Mouse (Mus musculus) forebrain, embryonic 13.5 days (tissue): ENCODE measurements around the gene Zfp580. TPM values are rescaled to one million over a fixed set of nuclear protein-coding genes. Genes with fewer than 3 reads are reported as not detected.
"Not testable (repeated sequence)": the region's sequence is repeated elsewhere in the genome, so short reads cannot be mapped to it uniquely, and the experiment has no call there.

Experiments used
- ATAC-seq: fragments of 200-750 bp; cut with Nextera tagmentation; 2 replicates; pipeline ENCODE4 v1.8.0; 2017
- H3K27ac ChIP-seq: fragments of 300-500 bp; sonication (generic); 2 replicates; pipeline ENCODE4 v1.5.1; 2015; ENCODE audit warnings: inconsistent platforms, mild to moderate bottlenecking, moderate library complexity
- H3K27me3 ChIP-seq: fragments of 300-500 bp; sonication (generic); 2 replicates; pipeline ENCODE4 v1.6.1; 2015; ENCODE audit warnings: mild to moderate bottlenecking, inconsistent platforms
- H3K36me3 ChIP-seq: fragments of 300-500 bp; sonication (generic); 2 replicates; pipeline ENCODE4 v1.6.1; 2015; ENCODE audit warnings: mild to moderate bottlenecking, inconsistent platforms; ENCODE audit not compliant: poor library complexity, severe bottlenecking
- H3K4me1 ChIP-seq: fragments of 300-500 bp; sonication (generic); 2 replicates; pipeline ENCODE4 v1.6.1; 2015; ENCODE audit warnings: inconsistent platforms
- H3K4me2 ChIP-seq: fragments of 300-500 bp; sonication (generic); 2 replicates; pipeline ENCODE4 v1.6.1; 2015; ENCODE audit warnings: inconsistent platforms, mild to moderate bottlenecking, moderate library complexity
- H3K4me3 ChIP-seq: fragments of 300-500 bp; sonication (generic); 2 replicates; pipeline ENCODE4 v1.5.1; 2015; ENCODE audit warnings: mild to moderate bottlenecking, inconsistent platforms
- H3K9ac ChIP-seq: fragments of 300-500 bp; sonication (generic); 2 replicates; pipeline ENCODE4 v1.6.1; 2015; ENCODE audit warnings: mild to moderate bottlenecking, inconsistent platforms
- H3K9me3 ChIP-seq: fragments of 300-500 bp; sonication (generic); replicated peaks from 2 replicates; pipeline ENCODE4 v1.6.1; 2016; ENCODE audit warnings: inconsistent platforms
- WGBS: fragments of 180-500 bp; shearing (Covaris S2); methylation state at CpG from one replicate; pipeline ENCODE4 v1.1.7; 2015; 5-methylcytosine and 5-hydroxymethylcytosine counted together
- polyA plus RNA-seq: library from polyadenylated mRNA; unstranded; fragments of >200 nt; fragmentation: Nextera tagmentation; extraction: Ambion mirVana; gene quantifications from 2 replicates; pipeline ENCODE4 v1.2.1, GENCODE M21; 2015

Gene Zfp580
- polyA plus RNA-seq, 1 experiment from 2014 or later, result 45.6 TPM

DNA sequence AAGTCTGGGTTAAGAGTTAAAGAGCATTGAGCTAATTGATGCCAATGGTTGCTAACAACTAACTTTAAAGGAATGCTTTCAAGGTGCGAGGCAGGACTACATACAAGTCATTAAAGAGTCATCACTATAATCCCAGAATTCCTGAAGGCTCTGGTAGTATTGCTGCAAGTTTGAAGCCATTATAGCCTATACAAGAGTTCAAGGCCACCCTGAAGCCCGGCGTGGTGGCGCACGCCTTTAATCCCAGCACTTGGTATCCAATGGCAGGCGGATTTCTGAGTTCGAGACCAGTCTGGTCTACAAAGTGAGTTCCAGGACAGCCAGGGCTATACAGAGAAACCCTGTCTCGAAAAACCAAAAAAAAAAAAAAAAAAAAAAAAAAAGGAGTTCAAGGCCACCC, 31.8 kb upstream of the Zfp580 start:
- 18% methylated on average over 8 of the region's 8 CpGs for WGBS
- peaks cover 21% of the 10 kb centered on the region for H3K4me1 ChIP-seq
- ATAC-seq, H3K9me3 ChIP-seq, H3K27me3 ChIP-seq: not testable (repeated sequence)
- H3K9ac ChIP-seq, result 0 out of 2 replicates have a peak overlapping the region, but pooled peaks have one; percentile 26
- peak overlapping the region; percentile 93 for H3K27ac ChIP-seq
- peak overlapping the region; percentile 88 for H3K4me3 ChIP-seq
- H3K36me3 ChIP-seq, result peaks cover 38% of the 10 kb centered on the region
- peak overlapping the region; percentile 87 for H3K4me2 ChIP-seq

DNA sequence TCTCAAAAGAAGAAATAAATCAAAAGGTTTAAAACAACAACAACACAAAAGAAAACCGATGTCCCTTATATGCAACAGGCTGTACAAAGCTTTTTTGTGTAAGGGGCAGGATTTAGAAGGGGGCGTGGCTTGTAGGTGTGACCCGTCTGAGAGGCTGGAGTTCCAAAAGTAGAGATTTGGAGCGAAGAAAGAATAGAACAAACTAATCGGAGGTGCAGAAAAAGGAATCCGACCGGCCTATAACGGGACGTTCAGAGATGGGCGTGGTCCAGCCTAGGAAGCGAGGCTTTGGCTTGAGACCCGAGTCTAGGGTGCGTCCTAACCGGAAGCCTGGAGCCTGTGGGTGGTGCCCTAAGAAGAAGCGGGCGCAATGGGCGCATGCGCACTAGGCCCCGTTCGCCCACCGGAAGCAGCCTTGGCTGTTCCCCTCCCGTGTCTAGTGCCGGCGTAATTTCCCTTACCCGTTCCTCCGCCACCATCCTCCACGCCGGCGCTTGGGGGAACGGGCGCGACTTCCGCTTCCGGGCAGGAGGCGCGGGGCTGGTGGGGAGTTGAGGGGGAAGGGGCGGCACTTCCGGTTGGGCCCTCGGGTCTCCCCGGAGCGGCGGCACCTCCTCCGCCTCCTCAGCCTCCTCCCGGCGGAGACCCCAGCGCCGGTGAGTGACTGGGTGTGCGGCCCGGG, 31.2 kb upstream of the Zfp580 start, which contains the start of the genes Zfp865 and Ccdc106:
Gene Zfp865 (plus strand): TSS at position 377 of the 682 bp plus-strand sequence.
Gene Ccdc106 (plus strand): TSS at position 554 of the 682 bp plus-strand sequence.
- Histone ChIP-seq H3K27me3 (no peaks in the 10 kb centered on the region), H3K9me3 (no peaks in the 10 kb centered on the region), H3K9ac (peak within 1 kb of the TSS; percentile 97), H3K27ac (peak within 1 kb of the TSS; percentile 93), H3K36me3 (peaks cover 38% of the 10 kb centered on the region), H3K4me1 (peaks cover 21% of the 10 kb centered on the region), H3K4me3 (peak within 1 kb of the TSS; percentile 88), H3K4me2 (peak within 1 kb of the TSS; percentile 87)
- ATAC-seq, result peak; percentile 92
- WGBS, result under 1% methylated on average over 44 of the region's 49 CpGs

DNA sequence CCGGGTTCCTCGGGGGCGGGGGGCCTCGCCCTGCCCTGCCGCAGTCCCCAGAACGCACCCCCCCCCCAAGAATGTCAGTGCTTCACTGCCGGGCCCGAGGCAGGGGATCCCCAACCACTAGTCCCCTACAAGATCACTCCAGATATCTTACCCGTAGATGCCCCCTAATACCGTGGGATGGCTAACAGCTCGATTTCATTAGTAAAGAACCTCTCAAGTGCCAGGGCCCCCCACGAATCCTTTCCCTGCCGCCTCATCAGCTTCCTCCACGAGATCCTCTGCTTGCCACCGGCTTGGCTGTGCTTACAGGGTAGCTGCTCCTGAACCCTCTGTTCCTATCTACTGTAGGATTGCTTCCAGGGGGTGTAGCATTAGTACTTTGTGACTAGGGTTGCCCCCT, 30.7 kb upstream of the Zfp580 start:
- Histone ChIP-seq H3K27ac (peak overlapping the region; percentile 93), H3K4me2 (peak overlapping the region; percentile 87), H3K9me3 (no peaks in the 10 kb centered on the region), H3K36me3 (peaks cover 38% of the 10 kb centered on the region), H3K9ac (peak overlapping the region; percentile 97), H3K27me3 (no peaks in the 10 kb centered on the region), H3K4me1 (peaks cover 21% of the 10 kb centered on the region), H3K4me3 (peak overlapping the region; percentile 88)
- under 1% methylated on average over 10 of the region's 15 CpGs for WGBS
- peak; percentile 2; the same call in 1 of the 2 replicates for ATAC-seq

DNA sequence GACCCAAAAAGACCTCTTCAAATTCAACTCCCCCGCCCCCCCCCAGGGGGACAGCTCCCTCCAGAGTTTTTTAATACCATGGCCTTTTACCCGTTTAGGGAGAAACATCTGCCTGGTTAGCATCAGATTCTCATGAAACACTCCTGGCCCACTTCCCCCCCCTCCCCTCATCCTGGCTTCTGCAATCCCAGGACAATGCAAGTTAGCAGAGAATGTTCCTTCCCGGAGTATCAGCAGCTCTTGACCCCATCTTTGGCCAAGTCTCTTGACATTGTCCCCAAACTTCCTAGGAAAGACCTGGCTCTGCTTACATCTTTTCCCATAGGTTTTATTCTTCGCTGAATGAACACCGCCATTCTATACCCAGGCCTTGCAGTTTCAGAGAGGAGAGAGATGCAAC, 30.1 kb upstream of the Zfp580 start:
- no peaks in the 10 kb centered on the region for H3K27me3 ChIP-seq
- 45% methylated on average over 5 of the region's 5 CpGs for WGBS
- ATAC-seq, result no peak
- H3K4me1 ChIP-seq, result peaks cover 16% of the 10 kb centered on the region
- H3K27ac ChIP-seq, result peak overlapping the region; percentile 51
- peak overlapping the region; percentile 97 for H3K9ac ChIP-seq
- peak overlapping the region; percentile 87 for H3K4me2 ChIP-seq
- peaks cover 41% of the 10 kb centered on the region for H3K36me3 ChIP-seq
- peak overlapping the region; percentile 88 for H3K4me3 ChIP-seq
- H3K9me3 ChIP-seq, result no peaks in the 10 kb centered on the region

DNA sequence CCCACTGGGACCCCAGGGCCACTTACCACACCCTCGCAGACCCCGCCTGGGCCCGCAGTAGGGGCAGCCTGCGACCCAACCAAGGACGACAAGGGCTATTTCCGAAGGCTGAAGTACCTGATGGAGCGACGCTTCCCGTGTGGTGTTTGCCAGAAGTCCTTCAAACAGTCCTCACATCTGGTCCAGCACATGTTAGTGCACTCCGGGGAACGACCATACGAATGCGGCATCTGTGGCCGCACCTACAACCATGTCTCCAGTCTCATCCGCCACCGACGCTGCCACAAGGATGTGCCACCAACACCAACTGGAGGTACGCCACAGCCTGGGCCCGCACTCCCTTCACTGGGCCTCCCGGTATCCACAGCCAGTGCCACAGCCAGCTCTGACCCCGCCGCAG, 21.8 kb upstream of the Zfp580 start:
- peaks cover 28% of the 10 kb centered on the region for H3K9me3 ChIP-seq
- WGBS, result 98% methylated on average over 22 of the region's 22 CpGs
- H3K36me3 ChIP-seq, result peaks cover 83% of the 10 kb centered on the region
- no peaks in the 10 kb centered on the region for H3K27me3 ChIP-seq
- H3K27ac ChIP-seq, result no peak overlapping the region
- ATAC-seq, result no peak
- H3K4me1 ChIP-seq, result no peaks in the 10 kb centered on the region
- H3K4me3 ChIP-seq, result no peak overlapping the region
- H3K4me2 ChIP-seq, result no peak overlapping the region
- no peak overlapping the region for H3K9ac ChIP-seq

DNA sequence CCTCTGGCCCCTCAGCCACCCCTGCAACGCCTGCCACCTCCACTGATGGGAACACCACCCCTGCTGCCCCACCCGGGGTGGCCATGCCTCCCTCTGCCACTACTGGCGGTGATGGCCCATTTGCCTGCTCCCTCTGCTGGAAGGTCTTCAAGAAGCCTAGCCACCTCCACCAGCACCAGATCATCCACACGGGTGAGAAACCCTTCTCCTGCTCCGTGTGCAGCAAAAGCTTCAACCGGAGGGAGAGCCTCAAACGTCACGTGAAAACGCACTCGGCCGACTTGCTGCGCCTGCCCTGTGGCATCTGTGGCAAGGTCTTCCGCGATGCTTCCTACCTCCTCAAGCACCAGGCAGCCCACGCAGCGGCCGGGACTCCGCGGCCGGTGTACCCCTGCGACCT, 21.4 kb upstream of the Zfp580 start:
- no peak for ATAC-seq
- H3K4me3 ChIP-seq, result no peak overlapping the region
- H3K27ac ChIP-seq, result no peak overlapping the region
- peaks cover 87% of the 10 kb centered on the region for H3K36me3 ChIP-seq
- H3K9me3 ChIP-seq, result peaks cover 28% of the 10 kb centered on the region
- H3K4me2 ChIP-seq, result no peak overlapping the region
- no peaks in the 10 kb centered on the region for H3K4me1 ChIP-seq
- 94% methylated on average over 21 of the region's 21 CpGs for WGBS
- no peak overlapping the region for H3K9ac ChIP-seq
- no peaks in the 10 kb centered on the region for H3K27me3 ChIP-seq

DNA sequence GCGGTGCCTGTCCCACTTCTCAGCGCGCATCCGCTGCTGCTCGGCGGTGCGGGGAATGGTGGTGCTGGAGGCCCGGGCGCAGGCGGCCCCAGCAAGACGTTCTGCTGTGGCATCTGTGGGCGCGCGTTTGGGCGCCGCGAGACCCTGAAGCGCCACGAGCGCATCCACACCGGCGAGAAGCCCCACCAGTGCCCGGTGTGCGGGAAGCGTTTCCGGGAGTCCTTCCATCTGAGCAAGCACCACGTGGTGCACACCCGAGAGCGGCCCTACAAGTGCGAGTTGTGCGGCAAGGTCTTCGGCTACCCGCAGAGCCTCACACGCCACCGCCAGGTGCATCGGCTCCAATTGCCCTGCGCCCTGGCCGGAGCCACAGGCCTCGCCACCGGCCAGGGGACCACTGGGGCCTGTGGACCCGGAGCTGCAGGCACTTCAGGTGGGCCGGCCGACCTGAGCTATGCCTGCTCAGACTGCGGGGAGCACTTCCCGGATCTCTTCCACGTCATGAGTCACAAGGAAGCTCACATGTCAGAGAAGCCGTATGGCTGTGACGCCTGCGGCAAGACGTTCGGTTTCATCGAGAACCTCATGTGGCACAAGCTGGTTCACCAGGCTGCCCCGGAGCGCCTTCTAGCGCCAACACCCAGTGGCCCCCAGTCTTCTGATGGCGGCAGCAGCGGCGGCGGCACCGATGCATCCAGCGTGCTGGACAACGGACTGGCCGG, 20.6 kb upstream of the Zfp580 start:
- Histone ChIP-seq H3K27ac (no peak overlapping the region), H3K36me3 (peaks cover 95% of the 10 kb centered on the region), H3K27me3 (no peaks in the 10 kb centered on the region), H3K4me3 (peak overlapping the region; percentile 12; the same call in 1 of the 2 replicates), H3K9me3 (peaks cover 28% of the 10 kb centered on the region), H3K9ac (no peak overlapping the region), H3K4me1 (no peaks in the 10 kb centered on the region), H3K4me2 (no peak overlapping the region)
- 87% methylated on average over 63 of the region's 63 CpGs for WGBS
- ATAC-seq, result no peak

DNA sequence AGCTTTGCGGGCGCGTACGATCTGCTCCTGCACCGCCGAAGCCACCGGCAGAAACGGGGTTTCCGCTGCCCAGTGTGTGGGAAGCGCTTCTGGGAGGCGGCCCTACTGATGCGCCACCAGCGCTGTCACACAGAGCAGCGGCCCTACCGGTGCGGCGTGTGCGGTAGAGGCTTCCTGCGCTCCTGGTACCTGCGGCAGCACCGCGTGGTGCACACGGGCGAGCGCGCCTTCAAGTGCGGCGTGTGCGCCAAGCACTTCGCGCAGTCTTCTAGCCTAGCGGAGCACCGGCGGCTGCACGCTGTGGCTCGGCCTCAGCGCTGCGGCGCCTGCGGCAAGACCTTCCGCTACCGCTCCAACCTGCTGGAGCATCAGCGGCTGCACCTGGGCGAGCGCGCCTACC, 19.8 kb upstream of the Zfp580 start:
- Histone ChIP-seq H3K9me3 (peaks cover 28% of the 10 kb centered on the region), H3K27me3 (no peaks in the 10 kb centered on the region), H3K36me3 (peaks cover 96% of the 10 kb centered on the region), H3K9ac (no peak overlapping the region), H3K4me1 (no peaks in the 10 kb centered on the region), H3K4me2 (no peak overlapping the region), H3K27ac (no peak overlapping the region), H3K4me3 (no peak overlapping the region)
- ATAC-seq, result no peak
- 81% methylated on average over 46 of the region's 46 CpGs for WGBS

DNA sequence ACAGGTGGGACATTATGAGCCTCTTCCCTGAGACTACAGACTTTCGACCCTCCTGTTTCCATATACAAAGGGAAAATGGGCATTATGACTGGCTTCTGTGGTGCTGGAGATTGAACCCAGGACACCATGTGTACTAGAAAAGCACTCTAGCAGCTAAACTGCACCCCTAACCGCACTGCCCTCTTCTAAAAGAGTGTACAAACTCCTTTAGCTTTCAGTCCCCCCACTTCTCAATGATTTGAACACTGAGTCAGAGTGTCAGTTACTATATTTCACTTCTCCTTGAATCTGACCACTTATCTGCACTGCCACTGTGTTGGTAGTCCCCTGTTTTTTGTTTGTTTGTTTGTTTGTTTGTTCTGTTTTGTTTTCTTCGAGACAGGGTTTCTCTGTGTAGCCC, 17.5 kb upstream of the Zfp580 start, which contains the start of gene 4632433K11Rik:
Gene 4632433K11Rik (plus strand): TSS at position 301 of the 400 bp plus-strand sequence.
- H3K4me3 ChIP-seq, result no peak within 1 kb of the TSS
- no peaks in the 10 kb centered on the region for H3K27me3 ChIP-seq
- WGBS, result 92% methylated on average over 3 of the region's 3 CpGs
- no peak within 1 kb of the TSS for H3K9ac ChIP-seq
- 0 out of 2 replicates have a peak, but pooled peaks cover 4% of the 10 kb centered on the region for H3K4me1 ChIP-seq
- no peak within 1 kb of the TSS for H3K27ac ChIP-seq
- peaks cover 76% of the 10 kb centered on the region for H3K36me3 ChIP-seq
- H3K4me2 ChIP-seq, result no peak within 1 kb of the TSS
- ATAC-seq, result no peak
- peaks cover 28% of the 10 kb centered on the region for H3K9me3 ChIP-seq

DNA sequence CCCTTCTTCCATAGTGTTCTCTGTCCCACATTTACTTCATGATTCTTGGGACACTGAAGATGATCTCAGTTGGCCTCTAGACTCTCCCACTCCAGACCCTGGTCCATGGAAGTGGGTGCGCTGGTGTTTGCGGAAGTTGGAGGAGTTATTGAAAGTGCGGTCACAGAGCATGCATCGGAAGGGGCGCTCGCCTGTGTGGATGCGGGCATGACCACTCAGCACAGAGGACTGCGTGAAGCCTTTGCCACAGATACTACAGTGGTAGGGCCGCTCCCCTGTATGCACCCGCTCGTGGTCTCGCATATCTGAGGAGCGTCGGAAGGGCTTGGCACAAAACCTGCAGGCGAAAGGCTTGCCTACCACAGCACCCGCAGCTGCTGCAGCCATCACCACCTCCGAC, 15.7 kb upstream of the Zfp580 start:
- Histone ChIP-seq H3K9ac (no peak overlapping the region), H3K4me3 (no peak overlapping the region), H3K27ac (no peak overlapping the region), H3K9me3 (peaks cover 14% of the 10 kb centered on the region), H3K27me3 (no peaks in the 10 kb centered on the region), H3K4me1 (peaks cover 9% of the 10 kb centered on the region; the same call in 1 of the 2 replicates), H3K36me3 (peaks cover 58% of the 10 kb centered on the region), H3K4me2 (no peak overlapping the region)
- 99% methylated on average over 17 of the region's 17 CpGs for WGBS
- no peak for ATAC-seq

DNA sequence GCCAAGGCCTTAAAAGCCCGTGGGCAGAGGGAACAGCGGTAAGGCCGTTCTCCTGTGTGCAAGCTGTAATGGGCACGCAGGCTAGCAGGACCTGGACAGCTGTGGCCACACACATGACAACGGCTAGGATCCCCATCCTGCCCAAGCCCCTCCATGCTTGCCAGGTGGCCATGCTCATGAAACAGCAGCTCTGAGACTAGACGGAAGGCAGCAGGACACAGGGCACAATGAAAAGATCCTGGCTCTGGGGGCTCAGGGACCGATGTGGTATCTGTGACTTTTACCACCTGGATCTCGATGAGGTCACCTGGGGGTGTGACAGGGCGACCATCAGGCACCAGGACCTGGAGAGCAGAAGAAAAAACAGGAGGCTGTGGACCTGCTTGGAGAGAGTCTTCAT, 15.2 kb upstream of the Zfp580 start:
- Histone ChIP-seq H3K4me1 (peaks cover 9% of the 10 kb centered on the region; the same call in 1 of the 2 replicates), H3K36me3 (peaks cover 54% of the 10 kb centered on the region), H3K9ac (no peak overlapping the region), H3K9me3 (peaks cover 9% of the 10 kb centered on the region), H3K4me3 (no peak overlapping the region), H3K27ac (no peak overlapping the region), H3K27me3 (no peaks in the 10 kb centered on the region), H3K4me2 (no peak overlapping the region)
- 93% methylated on average over 9 of the region's 9 CpGs for WGBS
- ATAC-seq, result no peak

DNA sequence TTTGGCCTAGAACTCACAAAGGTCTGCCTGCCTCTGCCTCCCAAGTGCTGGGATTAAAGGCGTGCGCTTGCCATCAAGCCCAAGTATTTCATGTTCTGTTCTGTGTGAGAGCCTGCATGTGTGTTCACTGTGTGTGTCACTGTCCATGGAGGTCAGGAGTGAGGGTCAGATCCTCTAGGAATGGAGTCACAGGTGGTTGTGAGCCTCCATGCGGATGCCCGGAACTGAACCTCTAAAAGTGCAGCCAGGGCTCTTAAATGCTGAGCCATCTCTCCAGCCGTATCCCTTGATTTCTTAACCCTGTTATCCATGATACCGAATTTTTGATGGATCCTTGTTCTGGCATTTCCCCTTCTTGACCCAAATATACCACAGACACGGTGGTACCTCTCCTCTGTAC, 14.3 kb upstream of the Zfp580 start:
- 91% methylated on average over 7 of the region's 7 CpGs for WGBS
- H3K4me2 ChIP-seq, result 0 out of 2 replicates have a peak overlapping the region, but pooled peaks have one; percentile 59
- H3K9me3 ChIP-seq, result no peaks in the 10 kb centered on the region
- no peak overlapping the region for H3K4me3 ChIP-seq
- ATAC-seq, result no peak
- no peaks in the 10 kb centered on the region for H3K27me3 ChIP-seq
- H3K36me3 ChIP-seq, result peaks cover 48% of the 10 kb centered on the region
- H3K4me1 ChIP-seq, result peaks cover 9% of the 10 kb centered on the region; the same call in 1 of the 2 replicates
- no peak overlapping the region for H3K27ac ChIP-seq
- no peak overlapping the region for H3K9ac ChIP-seq
